Mouse (Mus musculus) hindbrain, embryonic 13.5 days (tissue): ENCODE data around the gene Tnfsf10. TPM values are rescaled to one million over a fixed set of nuclear protein-coding genes. Genes with fewer than 3 reads are reported as not detected.
"Not testable (repeated sequence)": the region's sequence is repeated elsewhere in the genome, so short reads cannot be mapped to it uniquely, and the experiment has no call there.

Source experiments
- ATAC-seq: fragments of 200-750 bp; cut with Nextera tagmentation; 2 replicates; pipeline ENCODE4 v1.8.0; 2017; ENCODE audit warnings: moderate TSS enrichment; ENCODE audit not compliant: low FRiP score
- H3K27ac ChIP-seq: fragments of 300-500 bp; sonication (generic); 2 replicates; pipeline ENCODE4 v1.5.1; 2015; ENCODE audit warnings: inconsistent platforms, mild to moderate bottlenecking, moderate library complexity
- H3K27me3 ChIP-seq: fragments of 300-500 bp; sonication (generic); 2 replicates; pipeline ENCODE4 v1.6.1; 2015; ENCODE audit warnings: mild to moderate bottlenecking, inconsistent platforms
- H3K36me3 ChIP-seq: fragments of 300-500 bp; sonication (generic); 2 replicates; pipeline ENCODE4 v1.6.1; 2015; ENCODE audit warnings: mild to moderate bottlenecking, inconsistent platforms
- H3K4me1 ChIP-seq: fragments of 300-500 bp; sonication (generic); replicated peaks from 2 replicates; pipeline ENCODE4 v1.6.1; 2015; ENCODE audit warnings: inconsistent platforms
- H3K4me2 ChIP-seq: fragments of 300-500 bp; sonication (generic); 2 replicates; pipeline ENCODE4 v1.6.1; 2015; ENCODE audit warnings: inconsistent platforms, mild to moderate bottlenecking, moderate library complexity
- H3K4me3 ChIP-seq: fragments of 300-500 bp; sonication (generic); 2 replicates; pipeline ENCODE4 v1.5.1; 2015; ENCODE audit warnings: mild to moderate bottlenecking, inconsistent platforms
- H3K9ac ChIP-seq: fragments of 300-500 bp; sonication (generic); 2 replicates; pipeline ENCODE4 v1.6.1; 2015; ENCODE audit warnings: mild to moderate bottlenecking, inconsistent platforms
- H3K9me3 ChIP-seq: fragments of 300-500 bp; sonication (generic); 2 replicates; pipeline ENCODE4 v1.6.1; 2016; ENCODE audit warnings: inconsistent platforms
- WGBS: fragments of 180-500 bp; shearing (Covaris S2); methylation state at CpG from one replicate; pipeline ENCODE4 v1.1.7; 2015; 5-methylcytosine and 5-hydroxymethylcytosine counted together
- polyA plus RNA-seq: library from polyadenylated mRNA; unstranded; fragments of >200 nt; fragmentation: Nextera tagmentation; extraction: Ambion mirVana; gene quantifications from 2 replicates; pipeline ENCODE4 v1.2.1, GENCODE M21; 2015

Gene Tnfsf10
- polyA plus RNA-seq, 1 experiment from 2014 or later: 0.23 TPM

DNA sequence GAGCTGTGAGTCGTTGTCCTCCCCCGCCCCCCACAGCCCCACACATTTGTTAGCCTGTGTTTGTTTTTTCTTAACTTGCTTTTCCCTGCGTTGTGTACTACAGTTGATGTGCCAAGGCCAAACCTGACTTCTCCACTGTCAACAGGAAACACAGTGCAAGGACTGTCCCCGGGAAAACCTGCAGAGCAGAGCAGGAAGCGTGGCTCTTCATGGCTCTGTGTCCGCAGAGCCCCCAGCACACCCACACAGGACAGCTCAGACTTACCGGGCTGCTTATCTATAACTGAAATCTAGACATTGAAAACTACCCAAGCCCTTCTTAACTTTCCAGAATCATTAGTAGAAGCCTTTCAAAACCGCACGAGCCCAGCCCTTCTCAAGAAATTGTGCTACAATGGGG, 31.8 kb upstream of the Tnfsf10 start:
- Histone ChIP-seq H3K27ac (no peak overlapping the region), H3K9me3 (no peaks in the 10 kb centered on the region), H3K4me3 (no peak overlapping the region), H3K4me2 (no peak overlapping the region), H3K36me3 (no peaks in the 10 kb centered on the region), H3K27me3 (0 out of 2 replicates have a peak, but pooled peaks cover 7% of the 10 kb centered on the region), H3K4me1 (peaks cover 14% of the 10 kb centered on the region), H3K9ac (no peak overlapping the region)
- no peak for ATAC-seq
- 86% methylated on average over 9 of the region's 9 CpGs for WGBS

DNA sequence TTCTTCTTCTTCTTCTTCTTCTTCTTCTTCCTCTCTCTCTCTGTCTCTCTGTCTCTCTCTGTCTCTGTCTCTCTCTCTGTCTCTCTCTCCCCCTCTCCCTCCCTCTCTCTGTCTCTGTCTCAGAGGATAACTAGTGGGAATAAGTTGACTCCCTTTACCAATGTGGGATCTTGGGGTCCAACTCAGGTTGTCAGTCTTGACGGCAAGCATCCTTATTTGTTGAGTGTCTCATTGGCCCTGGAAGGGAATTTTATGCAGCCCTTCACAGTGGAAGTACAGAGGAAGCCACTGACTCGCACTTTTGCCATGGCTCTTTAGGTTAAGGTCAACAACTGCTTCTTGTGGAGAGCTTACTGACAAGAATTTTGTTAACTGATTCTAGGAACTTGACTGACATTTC, 28.5 kb upstream of the Tnfsf10 start:
- H3K9me3 ChIP-seq: no peaks in the 10 kb centered on the region
- no peak overlapping the region for H3K4me2 ChIP-seq
- no peaks in the 10 kb centered on the region for H3K36me3 ChIP-seq
- no peaks in the 10 kb centered on the region for H3K27me3 ChIP-seq
- H3K4me3 ChIP-seq: no peak overlapping the region
- ATAC-seq: no peak
- WGBS: 83% methylated on average over 2 of the region's 2 CpGs
- no peak overlapping the region for H3K9ac ChIP-seq
- H3K27ac ChIP-seq: no peak overlapping the region
- H3K4me1 ChIP-seq: peaks cover 6% of the 10 kb centered on the region

DNA sequence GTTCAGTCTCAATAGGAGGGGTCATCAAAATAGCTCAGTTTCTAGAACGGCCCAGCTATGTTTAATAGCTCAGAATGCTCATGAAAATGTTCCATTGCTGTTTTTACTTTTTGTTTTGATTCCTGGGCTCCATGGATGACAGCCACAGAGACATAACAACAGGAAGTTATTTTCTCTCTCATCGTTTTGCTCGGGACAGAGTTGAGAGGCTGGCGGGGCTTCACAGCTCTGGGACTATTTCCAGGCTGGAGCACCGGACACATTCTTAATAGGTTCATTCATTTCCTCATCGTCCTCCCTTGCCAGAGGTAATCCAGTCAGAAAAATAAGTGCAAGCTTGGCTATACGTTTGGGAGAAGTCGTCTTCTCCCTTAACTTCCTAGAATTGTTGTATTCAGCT, 27.9 kb upstream of the Tnfsf10 start:
- H3K9ac ChIP-seq: no peak overlapping the region
- H3K9me3 ChIP-seq: no peaks in the 10 kb centered on the region
- H3K4me2 ChIP-seq: no peak overlapping the region
- H3K4me3 ChIP-seq: no peak overlapping the region
- peaks cover 3% of the 10 kb centered on the region; the same call in 1 of the 2 replicates for H3K4me1 ChIP-seq
- no peaks in the 10 kb centered on the region for H3K27me3 ChIP-seq
- H3K36me3 ChIP-seq: no peaks in the 10 kb centered on the region
- 71% methylated on average over 8 of the region's 8 CpGs for WGBS
- no peak for ATAC-seq
- no peak overlapping the region for H3K27ac ChIP-seq

DNA sequence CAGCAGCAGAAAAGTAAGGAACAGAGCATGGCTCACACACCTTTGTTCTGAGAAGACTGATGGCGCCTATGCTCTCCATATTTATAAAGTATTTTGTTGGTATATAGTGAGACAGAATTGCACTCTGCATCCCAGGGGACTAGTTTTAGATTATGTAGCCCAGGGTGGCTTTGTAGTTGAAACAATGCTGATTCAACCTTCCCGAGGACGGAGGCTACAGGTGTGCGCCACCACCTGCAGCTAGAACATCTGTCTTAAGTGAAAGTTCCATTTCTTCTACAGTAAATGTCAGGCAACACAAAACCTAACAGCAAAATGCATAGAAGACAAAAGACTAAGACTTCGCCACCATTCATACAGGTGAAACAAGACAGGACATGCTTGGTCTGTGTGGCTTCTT, 26.5 kb upstream of the Tnfsf10 start:
- Histone ChIP-seq H3K4me2 (no peak overlapping the region), H3K9ac (no peak overlapping the region), H3K27me3 (no peaks in the 10 kb centered on the region), H3K27ac (no peak overlapping the region), H3K36me3 (no peaks in the 10 kb centered on the region), H3K9me3 (no peaks in the 10 kb centered on the region), H3K4me1 (0 out of 2 replicates have a peak, but pooled peaks cover 2% of the 10 kb centered on the region), H3K4me3 (no peak overlapping the region)
- ATAC-seq: no peak
- WGBS: 89% methylated on average over 5 of the region's 5 CpGs

DNA sequence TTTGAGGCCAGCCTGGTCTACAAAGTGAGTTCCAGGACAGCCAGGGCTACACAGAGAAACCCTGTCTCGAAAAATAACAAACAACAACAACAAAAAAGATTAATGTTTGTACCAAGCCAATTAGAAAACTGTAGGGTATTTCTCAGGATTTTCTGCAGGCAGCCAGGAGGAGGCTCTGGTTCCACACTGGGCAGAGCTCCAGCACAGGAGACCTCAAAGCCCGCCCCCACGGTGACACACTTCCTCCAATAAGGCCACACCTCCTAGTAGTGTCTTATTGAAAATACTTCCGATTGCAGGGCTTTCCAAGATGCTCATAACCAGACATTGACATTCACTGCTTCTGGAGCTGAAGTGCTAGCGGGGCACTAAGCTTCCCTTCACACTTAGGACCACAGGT, 25.9 kb upstream of the Tnfsf10 start:
- H3K9me3 ChIP-seq, ATAC-seq, H3K27me3 ChIP-seq, H3K4me2 ChIP-seq, H3K4me1 ChIP-seq, H3K4me3 ChIP-seq, H3K9ac ChIP-seq, H3K36me3 ChIP-seq, H3K27ac ChIP-seq: not testable (repeated sequence)
- 90% methylated on average over 5 of the region's 5 CpGs for WGBS

DNA sequence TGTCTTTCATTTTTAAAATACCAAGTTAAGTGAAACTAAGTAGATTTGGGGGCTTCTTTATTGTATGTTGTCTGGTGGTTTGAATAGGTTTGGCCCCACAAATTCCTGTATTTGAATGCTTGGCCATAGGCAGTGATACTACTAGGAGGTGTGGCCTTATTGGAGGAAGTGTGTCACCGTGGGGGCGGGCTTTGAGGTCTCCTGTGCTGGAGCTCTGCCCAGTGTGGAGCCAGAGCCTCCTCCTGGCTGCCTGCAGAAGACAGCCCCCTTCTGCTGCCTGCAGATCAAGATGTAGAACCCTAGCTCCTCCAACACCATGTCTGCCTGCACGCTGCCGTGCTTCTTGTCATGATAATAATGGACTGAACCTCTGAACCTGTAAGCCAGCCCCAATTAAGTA, 25.4 kb upstream of the Tnfsf10 start:
- H3K27me3 ChIP-seq, H3K4me2 ChIP-seq, H3K36me3 ChIP-seq, ATAC-seq, H3K9me3 ChIP-seq, H3K4me1 ChIP-seq, H3K4me3 ChIP-seq, H3K9ac ChIP-seq, H3K27ac ChIP-seq: not testable (repeated sequence)
- WGBS: 92% methylated on average over 4 of the region's 4 CpGs

DNA sequence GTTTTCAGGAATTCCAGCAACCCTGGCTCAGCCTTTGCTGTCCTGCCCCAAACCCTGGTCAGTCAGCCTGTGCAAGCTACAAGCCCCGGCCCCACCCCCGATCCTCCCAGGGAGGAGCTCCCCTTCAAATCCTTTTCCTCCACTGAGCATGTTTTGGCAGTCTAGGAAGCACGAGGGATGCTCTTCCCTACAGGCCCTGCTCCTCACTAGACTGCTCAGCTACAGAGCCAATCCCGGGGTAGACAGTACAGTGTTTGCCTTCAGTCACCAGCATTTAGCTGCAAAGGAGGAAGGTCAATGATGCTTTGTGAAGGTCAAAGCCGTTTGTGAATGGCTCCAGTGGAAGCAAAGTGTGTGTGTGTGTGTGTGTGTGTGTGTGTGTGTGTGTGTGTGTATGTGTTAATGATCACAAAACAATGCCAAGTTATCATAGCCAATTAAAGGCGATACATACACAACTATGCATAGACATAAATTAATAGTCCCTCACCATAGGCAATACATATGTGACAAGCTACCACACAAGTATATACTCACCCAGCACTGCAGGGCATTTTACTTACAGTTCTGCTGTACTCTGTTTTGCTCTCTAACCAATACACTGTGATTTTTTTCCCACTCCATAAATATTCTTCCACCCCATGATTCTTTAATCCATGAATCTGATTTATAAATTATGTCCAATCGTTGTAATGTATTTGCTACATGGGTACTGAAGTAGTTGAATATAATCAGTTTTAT, 23.0 kb upstream of the Tnfsf10 start:
- no peaks in the 10 kb centered on the region for H3K27me3 ChIP-seq
- H3K4me3 ChIP-seq: no peak overlapping the region
- H3K36me3 ChIP-seq: no peaks in the 10 kb centered on the region
- 0 out of 2 replicates have a peak, but pooled peaks cover 2% of the 10 kb centered on the region for H3K4me1 ChIP-seq
- no peak overlapping the region for H3K27ac ChIP-seq
- 71% methylated on average over 7 of the region's 7 CpGs for WGBS
- ATAC-seq: no peak
- H3K9ac ChIP-seq: no peak overlapping the region
- H3K9me3 ChIP-seq: no peaks in the 10 kb centered on the region
- H3K4me2 ChIP-seq: no peak overlapping the region

DNA sequence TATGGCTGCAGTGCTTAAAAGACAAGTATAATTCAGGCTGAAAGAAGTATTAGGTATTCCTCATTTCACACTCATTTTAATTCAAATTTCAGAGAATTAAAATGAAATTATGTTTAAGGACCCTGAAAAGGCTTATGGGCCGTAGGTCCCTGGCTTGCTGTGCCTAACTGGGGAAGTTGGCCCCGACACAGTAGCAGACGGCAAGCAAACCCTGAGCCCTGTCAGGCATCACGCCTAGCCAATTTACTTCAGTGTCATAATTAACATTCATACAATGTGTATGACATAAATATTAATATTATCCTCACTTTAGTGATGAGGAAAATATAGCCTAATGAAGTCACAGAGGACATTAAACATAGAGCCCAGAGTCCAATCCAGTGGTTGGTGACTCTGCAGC, 16.4 kb upstream of the Tnfsf10 start:
- Histone ChIP-seq H3K36me3 (no peaks in the 10 kb centered on the region), H3K4me1 (no peaks in the 10 kb centered on the region), H3K9me3 (no peaks in the 10 kb centered on the region), H3K27me3 (no peaks in the 10 kb centered on the region), H3K4me2 (no peak overlapping the region), H3K9ac (no peak overlapping the region), H3K4me3 (no peak overlapping the region), H3K27ac (no peak overlapping the region)
- WGBS: 80% methylated on average over 4 of the region's 4 CpGs
- no peak for ATAC-seq

DNA sequence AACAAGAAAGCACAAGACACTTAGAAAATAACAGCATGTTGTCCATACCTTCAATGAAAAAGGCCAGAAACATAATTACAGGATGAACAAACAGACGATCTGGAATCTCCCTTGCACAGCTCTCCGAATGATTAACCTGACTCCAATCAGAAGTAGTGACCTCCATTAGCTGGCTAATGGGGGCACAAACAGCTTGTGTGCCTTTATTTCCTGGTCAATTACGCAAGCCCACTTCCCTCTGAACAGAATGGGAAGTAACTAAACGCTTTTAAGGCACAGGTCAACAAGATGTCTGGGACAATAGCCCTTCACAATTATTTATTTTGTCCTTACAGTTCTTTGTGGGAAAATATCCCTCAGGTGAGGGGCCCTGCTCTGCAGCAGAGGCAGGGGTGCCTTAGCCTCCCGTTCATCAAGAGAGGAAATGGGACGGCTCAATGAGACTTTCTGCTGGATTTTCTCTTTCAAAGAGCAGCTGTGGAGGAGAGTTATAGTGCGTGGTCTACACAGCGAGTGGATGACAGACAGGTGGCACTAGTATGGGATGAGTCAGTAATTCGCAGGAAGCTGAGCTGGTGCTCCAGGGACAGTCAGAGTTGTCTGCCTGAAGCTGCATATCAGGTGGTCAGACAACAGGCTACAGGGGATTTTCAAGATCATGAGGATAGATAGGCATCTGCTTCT, 14.3 kb upstream of the Tnfsf10 start:
- Histone ChIP-seq H3K4me3 (no peak overlapping the region), H3K9me3 (no peaks in the 10 kb centered on the region), H3K4me1 (no peaks in the 10 kb centered on the region), H3K4me2 (no peak overlapping the region), H3K27ac (no peak overlapping the region), H3K27me3 (no peaks in the 10 kb centered on the region), H3K36me3 (no peaks in the 10 kb centered on the region), H3K9ac (no peak overlapping the region)
- no peak for ATAC-seq
- 77% methylated on average over 9 of the region's 9 CpGs for WGBS

DNA sequence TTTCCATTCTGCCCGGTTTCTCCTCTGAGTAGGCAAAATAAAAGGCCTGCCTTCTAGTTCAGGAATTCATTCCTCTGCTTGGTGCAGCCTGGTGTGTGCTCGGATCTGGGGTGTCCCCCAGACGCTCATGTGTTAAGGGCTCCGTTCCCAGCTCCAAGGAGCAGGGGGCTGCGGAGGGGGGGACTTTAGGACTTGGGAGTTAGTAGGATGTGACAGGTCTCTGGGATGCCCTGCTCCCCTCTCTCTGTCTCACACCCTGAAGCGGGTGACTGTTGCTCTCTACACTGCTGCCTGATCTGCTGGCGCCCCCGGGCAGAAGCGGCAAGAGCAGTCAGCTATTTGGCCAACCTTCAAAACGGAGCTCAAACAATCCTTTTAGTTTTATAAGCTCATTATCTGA, 10.0 kb upstream of the Tnfsf10 start:
- H3K4me2 ChIP-seq: no peak overlapping the region
- H3K27me3 ChIP-seq: no peaks in the 10 kb centered on the region
- no peak overlapping the region for H3K4me3 ChIP-seq
- H3K36me3 ChIP-seq: no peaks in the 10 kb centered on the region
- H3K9me3 ChIP-seq: no peaks in the 10 kb centered on the region
- 81% methylated on average over 10 of the region's 10 CpGs for WGBS
- no peak overlapping the region for H3K9ac ChIP-seq
- no peaks in the 10 kb centered on the region for H3K4me1 ChIP-seq
- H3K27ac ChIP-seq: no peak overlapping the region
- ATAC-seq: no peak

DNA sequence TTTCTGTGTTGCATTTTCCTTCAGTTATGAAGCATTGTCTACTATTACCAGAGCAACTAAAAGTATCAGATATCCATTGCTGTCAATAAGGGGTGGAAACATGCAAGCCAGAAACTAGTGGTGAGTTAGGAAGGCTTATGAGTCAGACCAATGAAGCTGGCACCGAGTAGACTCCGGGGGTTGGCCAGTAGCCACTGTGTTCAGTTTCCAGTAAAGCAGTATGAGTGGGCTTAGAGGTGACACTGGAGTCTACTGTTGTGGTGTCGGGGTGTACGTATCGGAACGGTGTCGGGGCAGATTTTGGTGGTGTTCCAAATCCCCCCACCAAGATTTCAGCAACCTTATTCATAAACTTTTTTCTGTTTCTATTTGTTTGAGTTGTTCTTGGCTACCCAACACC, 5.9 kb upstream of the Tnfsf10 start:
- Histone ChIP-seq H3K36me3 (no peaks in the 10 kb centered on the region), H3K9ac (no peak overlapping the region), H3K4me3 (no peak overlapping the region), H3K9me3 (no peaks in the 10 kb centered on the region), H3K4me2 (no peak overlapping the region), H3K27ac (no peak overlapping the region), H3K27me3 (no peaks in the 10 kb centered on the region), H3K4me1 (no peaks in the 10 kb centered on the region)
- ATAC-seq: no peak
- 98% methylated on average over 7 of the region's 7 CpGs for WGBS

DNA sequence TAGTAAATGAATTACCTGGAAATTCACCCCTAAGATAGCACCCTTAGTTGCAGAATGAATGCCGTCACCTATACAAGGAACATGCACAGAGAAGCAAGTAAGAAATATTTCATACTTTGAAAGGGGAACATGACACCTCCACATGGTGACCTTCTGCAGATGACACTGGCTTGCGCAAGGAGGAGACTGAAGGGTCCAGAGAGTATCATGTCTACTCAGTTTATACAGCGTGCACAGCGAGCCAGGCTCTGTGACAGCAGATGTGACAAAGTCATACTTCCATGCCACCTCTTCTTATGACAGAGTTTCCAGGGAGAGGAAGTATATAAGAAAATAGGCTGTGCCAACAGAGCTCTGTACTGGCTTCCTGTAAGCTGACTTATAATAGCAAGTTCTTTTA, 5.4 kb upstream of the Tnfsf10 start:
- Histone ChIP-seq H3K36me3 (no peaks in the 10 kb centered on the region), H3K4me3 (no peak overlapping the region), H3K27me3 (no peaks in the 10 kb centered on the region), H3K4me1 (no peaks in the 10 kb centered on the region), H3K9ac (no peak overlapping the region), H3K4me2 (no peak overlapping the region), H3K27ac (no peak overlapping the region), H3K9me3 (no peaks in the 10 kb centered on the region)
- ATAC-seq: no peak
- WGBS: 95% methylated on average over 4 of the region's 4 CpGs
